Mouse (Mus musculus): ENCODE data around the gene Gm48552. TPM values are rescaled to one million over a fixed set of nuclear protein-coding genes. Genes with fewer than 3 reads are reported as not detected.

Gene Gm48552
- polyA plus RNA-seq, 1 experiment from 2014 or later = 0.82 TPM

- TF ChIP-seq CTCF (IDR thresholded peaks at IDR 0.05; ENCODE audit: low read depth) = no peak
These were observed 11.0 kb downstream of the Gm48552 start for GRCm38 (mm10) chr10:81399798-81400308.

GRCm38 (mm10) chr10:81400371-81401204 is 11.8 kb downstream of the Gm48552 start:
- DNase-seq (ENCODE audit: low spot score) (no peak), ATAC-seq (replicated peaks; ENCODE audit: low FRiP score, low read depth) (no peak)
- TF ChIP-seq CTCF (IDR thresholded peaks at IDR 0.05; ENCODE audit: low read depth) = no peak
- H3K9ac ChIP-seq (ENCODE audit: low read depth, low read length) = no peak overlapping the region
- H3K4me3 ChIP-seq (replicated peaks; ENCODE audit: low read depth, low read length) = no peak overlapping the region
- no peak overlapping the region for H3K4me2 ChIP-seq (ENCODE audit: low read length)
- 75% methylated on average over 22 of the region's 22 CpGs for WGBS
- peaks cover 35% of the 10 kb centered on the region for H3K36me3 ChIP-seq (ENCODE audit: insufficient read depth, low read length)
- peaks cover 29% of the 10 kb centered on the region for H3K4me1 ChIP-seq (replicated peaks; ENCODE audit: insufficient read depth, low read length)
- H3K27ac ChIP-seq = no peak overlapping the region; the same call in 1 of the 2 replicates
- H3K27me3 ChIP-seq (ENCODE audit: insufficient read depth, low read length) = no peaks in the 10 kb centered on the region
- H3K9me3 ChIP-seq (replicated peaks; ENCODE audit: low read length) = no peaks in the 10 kb centered on the region

More at GRCm38 (mm10) chr10:81399798-81400308, 11.0 kb downstream of the Gm48552 start:
- Histone ChIP-seq H3K4me1 (replicated peaks; ENCODE audit: insufficient read depth, low read length) (peaks cover 29% of the 10 kb centered on the region), H3K27ac (no peak overlapping the region), H3K9me3 (replicated peaks; ENCODE audit: low read length) (no peaks in the 10 kb centered on the region), H3K36me3 (ENCODE audit: insufficient read depth, low read length) (peaks cover 31% of the 10 kb centered on the region), H3K9ac (ENCODE audit: low read depth, low read length) (no peak overlapping the region), H3K4me2 (ENCODE audit: low read length) (no peak overlapping the region), H3K4me3 (replicated peaks; ENCODE audit: low read depth, low read length) (no peak overlapping the region), H3K27me3 (ENCODE audit: insufficient read depth, low read length) (no peaks in the 10 kb centered on the region)
- DNase-seq (ENCODE audit: low spot score) (no peak), ATAC-seq (replicated peaks; ENCODE audit: low FRiP score, low read depth) (no peak)
- WGBS = 83% methylated on average over 18 of the region's 18 CpGs

- Histone ChIP-seq H3K4me2 (ENCODE audit: low read length) (no peak overlapping the region), H3K4me1 (replicated peaks; ENCODE audit: insufficient read depth, low read length) (peaks cover 29% of the 10 kb centered on the region), H3K27me3 (ENCODE audit: insufficient read depth, low read length) (no peaks in the 10 kb centered on the region), H3K36me3 (ENCODE audit: insufficient read depth, low read length) (peaks cover 41% of the 10 kb centered on the region), H3K27ac (peak overlapping the region; percentile 86), H3K9me3 (replicated peaks; ENCODE audit: low read length) (no peaks in the 10 kb centered on the region), H3K4me3 (replicated peaks; ENCODE audit: low read depth, low read length) (no peak overlapping the region), H3K9ac (ENCODE audit: low read depth, low read length) (no peak overlapping the region)
- 34% methylated on average over 10 of the region's 10 CpGs for WGBS
- TF ChIP-seq CTCF (IDR thresholded peaks at IDR 0.05; ENCODE audit: low read depth) = no peak
- peak; percentile 57 for DNase-seq (ENCODE audit: low spot score)
- ATAC-seq (replicated peaks; ENCODE audit: low FRiP score, low read depth) = no peak
These were observed 12.4 kb downstream of the Gm48552 start for GRCm38 (mm10) chr10:81401205-81401520.

GRCm38 (mm10) chr10:81401521-81402226 is 12.9 kb downstream of the Gm48552 start:
- Histone ChIP-seq H3K4me1 (replicated peaks; ENCODE audit: insufficient read depth, low read length) (peaks cover 29% of the 10 kb centered on the region), H3K4me3 (replicated peaks; ENCODE audit: low read depth, low read length) (no peak overlapping the region), H3K4me2 (ENCODE audit: low read length) (peak overlapping the region; percentile 30), H3K9me3 (replicated peaks; ENCODE audit: low read length) (no peaks in the 10 kb centered on the region), H3K27ac (peak overlapping the region; percentile 86), H3K36me3 (ENCODE audit: insufficient read depth, low read length) (peaks cover 45% of the 10 kb centered on the region), H3K27me3 (ENCODE audit: insufficient read depth, low read length) (no peaks in the 10 kb centered on the region), H3K9ac (ENCODE audit: low read depth, low read length) (no peak overlapping the region; the same call in 1 of the 2 replicates)
- TF ChIP-seq CTCF (IDR thresholded peaks at IDR 0.05; ENCODE audit: low read depth) = no peak
- 12% methylated on average over 16 of the region's 18 CpGs for WGBS
- ATAC-seq (replicated peaks; ENCODE audit: low FRiP score, low read depth) (peak; percentile 58), DNase-seq (ENCODE audit: low spot score) (peak; percentile 89)

- Histone ChIP-seq H3K4me2 (ENCODE audit: low read length) (peak overlapping the region; percentile 30), H3K4me3 (replicated peaks; ENCODE audit: low read depth, low read length) (no peak overlapping the region), H3K27ac (peak overlapping the region; percentile 86), H3K27me3 (ENCODE audit: insufficient read depth, low read length) (no peaks in the 10 kb centered on the region), H3K4me1 (replicated peaks; ENCODE audit: insufficient read depth, low read length) (peaks cover 29% of the 10 kb centered on the region), H3K36me3 (ENCODE audit: insufficient read depth, low read length) (peaks cover 51% of the 10 kb centered on the region), H3K9ac (ENCODE audit: low read depth, low read length) (no peak overlapping the region), H3K9me3 (replicated peaks; ENCODE audit: low read length) (no peaks in the 10 kb centered on the region)
- TF ChIP-seq CTCF (IDR thresholded peaks at IDR 0.05; ENCODE audit: low read depth) = no peak
- ATAC-seq (replicated peaks; ENCODE audit: low FRiP score, low read depth) (no peak), DNase-seq (ENCODE audit: low spot score) (no peak)
- 30% methylated on average over 7 of the region's 7 CpGs for WGBS
These were observed 13.5 kb downstream of the Gm48552 start for GRCm38 (mm10) chr10:81402227-81402765.

GRCm38 (mm10) chr10:81403511-81403910 is 14.7 kb downstream of the Gm48552 start:
- Histone ChIP-seq H3K36me3 (ENCODE audit: insufficient read depth, low read length) (peaks cover 52% of the 10 kb centered on the region), H3K4me2 (ENCODE audit: low read length) (no peak overlapping the region), H3K4me1 (replicated peaks; ENCODE audit: insufficient read depth, low read length) (peaks cover 38% of the 10 kb centered on the region), H3K27ac (peak overlapping the region; percentile 86), H3K9me3 (replicated peaks; ENCODE audit: low read length) (no peaks in the 10 kb centered on the region), H3K9ac (ENCODE audit: low read depth, low read length) (no peak overlapping the region), H3K4me3 (replicated peaks; ENCODE audit: low read depth, low read length) (no peak overlapping the region), H3K27me3 (ENCODE audit: insufficient read depth, low read length) (no peaks in the 10 kb centered on the region)
- WGBS = 67% methylated on average over 10 of the region's 10 CpGs
- TF ChIP-seq CTCF (IDR thresholded peaks at IDR 0.05; ENCODE audit: low read depth) = no peak
- ATAC-seq (replicated peaks; ENCODE audit: low FRiP score, low read depth) = no peak
- DNase-seq (ENCODE audit: low spot score) = no peak

Measured in kidney, postnatal 0 days (tissue).